Mouse (Mus musculus) liver, embryonic 12.5 days (tissue): Measurements from ENCODE around the gene Arap1. TPM values are rescaled to one million over a fixed set of nuclear protein-coding genes. Genes with fewer than 3 reads are reported as not detected.

ENCODE experiments used
- ATAC-seq: fragments of 200-750 bp; cut with Nextera tagmentation; 2 replicates; pipeline ENCODE4 v1.8.0; 2017; ENCODE audit warnings: moderate number of reproducible peaks, mild to moderate bottlenecking, moderate library complexity
- H3K27ac ChIP-seq: fragments of 300-500 bp; sonication (generic); 2 replicates; pipeline ENCODE4 v1.5.1; 2016; ENCODE audit warnings: mild to moderate bottlenecking
- H3K27me3 ChIP-seq: fragments of 300-500 bp; sonication (generic); replicated peaks from 2 replicates; pipeline ENCODE4 v1.6.1; 2016; ENCODE audit warnings: mild to moderate bottlenecking, moderate library complexity
- H3K36me3 ChIP-seq: fragments of 300-500 bp; sonication (generic); 2 replicates; pipeline ENCODE4 v1.6.1; 2016; ENCODE audit warnings: mild to moderate bottlenecking, moderate library complexity
- H3K4me1 ChIP-seq: fragments of 300-500 bp; sonication (generic); 2 replicates; pipeline ENCODE4 v1.6.1; 2016
- H3K4me2 ChIP-seq: fragments of 300-500 bp; sonication (generic); 2 replicates; pipeline ENCODE4 v1.6.1; 2016; ENCODE audit warnings: mild to moderate bottlenecking, moderate library complexity
- H3K4me3 ChIP-seq: fragments of 300-500 bp; sonication (generic); 2 replicates; pipeline ENCODE4 v1.5.1; 2016; ENCODE audit warnings: mild to moderate bottlenecking, moderate library complexity
- H3K9ac ChIP-seq: fragments of 300-500 bp; sonication (generic); 2 replicates; pipeline ENCODE4 v1.6.1; 2016; ENCODE audit warnings: mild to moderate bottlenecking, moderate library complexity
- H3K9me3 ChIP-seq: fragments of 300-500 bp; sonication (generic); replicated peaks from 2 replicates; pipeline ENCODE4 v1.6.1; 2016; ENCODE audit warnings: mild to moderate bottlenecking, moderate library complexity
- WGBS: fragments of 180-500 bp; shearing (Covaris S2); methylation state at CpG from one replicate; pipeline ENCODE4 v1.1.7; 2016; ENCODE audit not compliant: insufficient replicate concordance; 5-methylcytosine and 5-hydroxymethylcytosine counted together
- polyA plus RNA-seq: library from polyadenylated mRNA; unstranded; fragments of >200 nt; fragmentation: Nextera tagmentation; extraction: Ambion mirVana; gene quantifications from 2 replicates; pipeline ENCODE4 v1.2.1, GENCODE M21; 2016

Arap1 gene
- polyA plus RNA-seq, 1 experiment from 2014 or later, result 24.6 TPM

DNA sequence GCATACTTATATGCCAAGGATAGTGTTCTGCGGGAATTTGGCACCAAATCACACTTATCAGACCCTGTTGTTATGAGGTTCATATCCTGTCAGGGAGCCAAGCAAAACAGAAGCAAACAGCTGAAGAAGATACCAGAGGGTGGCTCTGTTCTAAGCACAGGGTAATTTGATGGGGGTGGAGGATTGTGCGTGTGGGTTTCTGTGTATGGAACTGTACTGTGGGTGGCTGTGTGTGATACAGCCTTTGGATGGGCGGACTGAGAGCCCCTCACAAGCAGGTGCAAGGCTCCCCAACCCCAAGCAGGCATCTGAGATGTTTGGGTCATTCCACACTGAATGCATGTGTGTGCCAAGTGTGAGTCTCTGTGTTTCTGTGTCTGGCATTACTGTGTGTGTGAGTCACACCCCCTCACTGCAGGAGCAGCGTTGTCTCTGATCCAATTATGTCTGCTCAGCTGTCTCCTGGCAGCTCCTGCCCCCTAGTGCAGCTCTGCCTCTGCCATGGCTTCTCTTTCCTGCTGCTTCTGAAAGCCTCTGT is 19.2 kb upstream of the Arap1 start:
- no peak overlapping the region for H3K4me2 ChIP-seq
- no peak overlapping the region for H3K4me3 ChIP-seq
- H3K27me3 ChIP-seq, result no peaks in the 10 kb centered on the region
- peaks cover 48% of the 10 kb centered on the region for H3K4me1 ChIP-seq
- no peak for ATAC-seq
- no peaks in the 10 kb centered on the region for H3K9me3 ChIP-seq
- no peak overlapping the region for H3K27ac ChIP-seq
- WGBS, result 64% methylated on average over 4 of the region's 4 CpGs
- H3K36me3 ChIP-seq, result peaks cover 55% of the 10 kb centered on the region
- H3K9ac ChIP-seq, result no peak overlapping the region

DNA sequence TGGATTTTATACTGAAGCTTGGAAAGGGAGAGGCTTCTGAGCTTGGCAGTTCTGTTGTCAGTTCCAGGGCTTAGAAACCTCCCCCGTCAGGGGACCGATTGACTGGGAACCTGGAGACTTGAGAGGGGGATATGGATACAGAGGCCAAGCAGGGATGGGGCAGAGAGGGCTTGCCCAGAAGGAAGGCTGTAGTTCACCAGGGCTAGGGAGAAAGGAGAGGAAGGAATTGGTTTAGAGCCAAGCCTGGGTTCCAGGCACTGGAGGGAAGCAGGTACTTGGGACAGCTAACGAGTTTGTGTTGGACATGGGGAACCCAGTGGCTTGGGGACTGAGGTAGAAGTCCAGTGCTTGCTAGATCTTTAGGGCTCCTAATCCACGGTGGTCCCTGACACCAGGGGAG is 18.3 kb upstream of the Arap1 start:
- Histone ChIP-seq H3K4me2 (no peak overlapping the region), H3K27ac (no peak overlapping the region), H3K4me3 (no peak overlapping the region), H3K4me1 (peaks cover 39% of the 10 kb centered on the region), H3K36me3 (peaks cover 56% of the 10 kb centered on the region), H3K27me3 (no peaks in the 10 kb centered on the region), H3K9me3 (no peaks in the 10 kb centered on the region), H3K9ac (no peak overlapping the region)
- ATAC-seq, result no peak
- 72% methylated on average over 4 of the region's 4 CpGs for WGBS

DNA sequence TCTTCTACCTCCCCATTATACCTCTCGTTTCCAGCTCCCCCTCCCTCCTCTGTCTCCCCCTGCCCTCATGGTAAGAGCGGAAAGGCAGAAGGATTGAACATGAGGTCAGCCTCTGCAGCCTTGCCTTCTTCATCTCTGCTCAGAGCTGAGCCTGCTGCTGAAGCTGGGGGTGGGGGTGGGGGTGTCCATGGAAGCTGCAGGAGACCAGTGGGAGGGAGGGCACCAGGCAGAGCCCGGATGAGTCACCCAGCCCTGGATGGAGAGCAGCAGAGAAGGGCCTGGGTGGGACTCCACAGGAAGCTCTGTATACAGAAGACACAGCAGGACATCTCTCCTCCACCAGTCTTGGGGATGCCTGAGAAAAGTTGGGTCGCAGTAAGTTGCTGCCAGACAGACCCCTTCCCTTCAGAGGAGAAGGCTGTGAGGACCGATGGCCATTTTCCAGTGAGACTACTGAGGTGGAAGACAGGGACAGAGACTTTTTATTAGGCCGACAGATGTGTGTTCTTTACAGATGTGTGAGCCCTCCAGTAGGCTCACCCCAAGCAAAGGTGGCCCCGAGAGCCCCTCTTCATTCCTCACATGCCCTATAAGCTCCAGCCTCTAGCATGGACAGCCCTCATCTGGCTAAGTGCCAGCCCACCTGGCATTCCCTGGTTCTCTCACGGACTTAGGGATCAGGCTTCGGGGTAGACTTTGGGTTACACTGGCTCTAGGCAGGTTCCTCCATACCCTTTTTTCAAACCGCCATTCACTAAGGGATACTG is 17.6 kb upstream of the Arap1 start:
- peaks cover 38% of the 10 kb centered on the region for H3K4me1 ChIP-seq
- no peaks in the 10 kb centered on the region for H3K9me3 ChIP-seq
- no peak overlapping the region for H3K4me3 ChIP-seq
- H3K27ac ChIP-seq, result no peak overlapping the region
- no peak overlapping the region for H3K9ac ChIP-seq
- no peak; the same call in 1 of the 2 replicates for ATAC-seq
- 72% methylated on average over 10 of the region's 10 CpGs for WGBS
- no peaks in the 10 kb centered on the region for H3K27me3 ChIP-seq
- no peak overlapping the region for H3K4me2 ChIP-seq
- peaks cover 49% of the 10 kb centered on the region for H3K36me3 ChIP-seq

DNA sequence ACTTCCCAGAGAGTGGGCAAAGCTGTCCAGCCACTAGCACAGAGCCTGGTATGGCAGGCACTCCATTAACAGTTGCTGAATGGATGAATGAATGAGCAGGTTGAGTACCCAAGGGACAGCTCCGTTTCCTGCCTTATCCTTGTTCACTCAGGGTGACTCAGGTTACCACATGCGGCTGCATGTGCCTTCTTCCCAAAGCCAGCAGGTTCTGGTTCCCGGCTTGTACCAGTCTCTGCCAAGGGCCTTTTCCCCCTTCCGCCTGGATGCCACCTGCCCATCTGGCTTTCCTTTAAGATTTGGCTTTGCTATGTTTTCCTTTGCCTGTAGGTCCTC is 17.1 kb upstream of the Arap1 start:
- Histone ChIP-seq H3K4me1 (peaks cover 38% of the 10 kb centered on the region), H3K9me3 (no peaks in the 10 kb centered on the region), H3K4me3 (no peak overlapping the region), H3K4me2 (no peak overlapping the region), H3K27me3 (no peaks in the 10 kb centered on the region), H3K9ac (no peak overlapping the region), H3K36me3 (peaks cover 45% of the 10 kb centered on the region), H3K27ac (no peak overlapping the region)
- WGBS, result 66% methylated on average over 4 of the region's 4 CpGs
- ATAC-seq, result no peak

DNA sequence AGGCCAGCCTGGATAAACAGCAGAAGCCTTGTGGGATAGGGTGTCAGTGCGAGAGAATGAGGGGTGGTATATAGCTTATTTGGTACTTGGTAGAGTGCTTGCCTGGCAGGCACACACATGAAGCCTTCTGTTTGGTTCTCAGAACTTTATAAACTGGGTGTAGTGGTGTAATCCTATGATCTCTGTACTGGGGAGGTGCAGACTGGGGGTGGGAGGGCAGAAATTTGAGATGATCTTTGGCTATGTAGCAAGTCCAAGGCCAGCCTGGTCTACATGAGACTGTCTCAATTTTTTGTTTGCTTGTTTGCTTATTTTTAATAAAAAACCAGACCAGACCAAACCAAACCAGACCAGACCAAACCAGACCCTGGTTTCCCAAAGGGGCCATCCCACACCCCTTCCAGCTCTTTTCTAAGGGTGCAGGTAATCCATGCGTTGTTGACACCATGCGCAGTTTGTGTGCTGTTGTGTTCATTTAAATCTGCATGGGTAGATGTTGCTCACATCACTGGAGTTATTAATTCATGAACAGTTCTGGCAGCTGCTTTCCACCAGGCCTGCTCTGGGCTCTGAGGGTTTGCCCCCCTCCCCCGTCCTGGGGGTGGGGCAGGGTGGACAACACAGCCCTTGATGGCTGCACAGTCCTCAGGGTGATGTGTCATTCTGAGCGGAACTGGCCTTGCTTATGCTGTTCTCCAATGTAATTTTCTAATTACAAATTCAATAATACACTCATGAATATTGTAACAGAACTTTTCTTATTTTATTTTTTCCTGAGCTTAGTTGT is 15.6 kb upstream of the Arap1 start:
- Histone ChIP-seq H3K36me3 (peaks cover 46% of the 10 kb centered on the region), H3K4me2 (no peak overlapping the region), H3K27ac (no peak overlapping the region), H3K27me3 (no peaks in the 10 kb centered on the region), H3K4me1 (peaks cover 38% of the 10 kb centered on the region), H3K9me3 (no peaks in the 10 kb centered on the region), H3K9ac (no peak overlapping the region), H3K4me3 (no peak overlapping the region)
- WGBS, result 79% methylated on average over 5 of the region's 5 CpGs
- 0 out of 2 replicates have a peak, but pooled peaks have one; percentile 28 for ATAC-seq

DNA sequence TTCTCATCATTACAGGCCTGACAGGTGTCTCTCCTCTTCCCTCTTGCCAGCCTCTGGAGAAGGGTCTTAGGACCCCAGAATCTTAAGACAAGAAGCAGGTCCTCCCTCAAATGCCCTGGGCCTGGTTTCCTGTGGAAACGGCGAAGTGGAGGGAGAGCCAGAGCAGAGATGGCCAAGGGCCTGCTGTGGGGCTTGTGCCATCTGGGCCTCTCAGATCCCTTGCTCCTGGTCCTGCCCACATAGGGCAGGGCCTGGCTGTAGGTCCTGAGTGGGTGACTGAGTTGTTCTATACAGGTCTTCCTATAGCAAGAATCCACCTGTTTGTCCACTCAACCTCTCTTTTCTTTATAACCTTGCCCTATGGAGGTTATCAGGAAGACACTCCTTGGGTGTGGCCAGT is 12.6 kb upstream of the Arap1 start:
- no peak for ATAC-seq

DNA sequence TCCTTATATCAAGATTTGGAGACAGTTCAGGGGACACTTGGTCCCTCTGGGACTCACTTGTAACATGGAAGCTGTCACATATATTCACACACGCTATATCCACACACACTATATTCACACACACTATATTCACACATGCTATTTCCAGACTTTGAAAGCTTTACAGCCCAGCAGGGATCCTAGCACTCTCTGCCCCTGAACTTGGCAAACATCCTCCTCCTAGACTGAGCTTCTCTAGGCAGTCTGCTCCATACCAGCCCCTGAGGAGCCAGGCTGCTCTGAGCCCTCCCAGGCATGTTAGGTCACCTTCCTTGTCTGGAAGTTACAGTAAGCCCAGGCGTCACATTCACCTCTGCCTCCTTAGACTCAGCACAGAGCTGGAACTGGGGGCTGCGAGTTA is 11.2 kb upstream of the Arap1 start:
- no peak for ATAC-seq
- Histone ChIP-seq H3K4me1 (peaks cover 44% of the 10 kb centered on the region), H3K4me2 (no peak overlapping the region), H3K36me3 (peaks cover 23% of the 10 kb centered on the region), H3K4me3 (no peak overlapping the region), H3K27ac (no peak overlapping the region), H3K9ac (no peak overlapping the region), H3K9me3 (no peaks in the 10 kb centered on the region), H3K27me3 (no peaks in the 10 kb centered on the region)
- 77% methylated on average over 3 of the region's 3 CpGs for WGBS

More for the DNA sequence above, 12.6 kb upstream of the Arap1 start:
- Histone ChIP-seq H3K4me2 (no peak overlapping the region), H3K27ac (no peak overlapping the region), H3K36me3 (peaks cover 35% of the 10 kb centered on the region), H3K27me3 (no peaks in the 10 kb centered on the region), H3K9ac (0 out of 2 replicates have a peak overlapping the region, but pooled peaks have one; percentile 19), H3K4me1 (peaks cover 29% of the 10 kb centered on the region), H3K4me3 (no peak overlapping the region), H3K9me3 (no peaks in the 10 kb centered on the region)
- WGBS, result 89% methylated on average over 2 of the region's 2 CpGs

DNA sequence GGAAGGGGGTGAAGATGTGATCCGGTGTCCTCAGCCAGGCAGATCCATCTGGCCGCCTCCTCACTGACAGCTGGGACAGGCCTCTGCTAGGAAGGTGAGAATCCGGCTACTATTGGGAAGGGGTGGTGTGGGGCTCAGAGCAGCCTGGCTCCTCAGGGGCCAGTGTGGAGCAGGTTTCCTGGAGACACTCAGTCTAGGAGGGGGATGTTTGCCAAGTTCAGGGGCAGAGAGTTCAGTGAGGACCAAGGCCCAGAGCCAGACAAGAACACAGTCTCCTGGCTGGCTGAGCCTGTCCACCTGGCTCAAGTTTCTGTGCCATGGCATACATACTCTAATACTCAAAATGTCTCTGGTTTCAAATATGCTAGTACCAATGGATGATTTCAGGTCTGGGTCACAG is 10.5 kb upstream of the Arap1 start:
- Histone ChIP-seq H3K27ac (no peak overlapping the region), H3K27me3 (no peaks in the 10 kb centered on the region), H3K4me3 (no peak overlapping the region), H3K9me3 (no peaks in the 10 kb centered on the region), H3K36me3 (peaks cover 25% of the 10 kb centered on the region), H3K9ac (no peak overlapping the region), H3K4me1 (peaks cover 45% of the 10 kb centered on the region), H3K4me2 (no peak overlapping the region)
- no peak for ATAC-seq
- 82% methylated on average over 3 of the region's 3 CpGs for WGBS

DNA sequence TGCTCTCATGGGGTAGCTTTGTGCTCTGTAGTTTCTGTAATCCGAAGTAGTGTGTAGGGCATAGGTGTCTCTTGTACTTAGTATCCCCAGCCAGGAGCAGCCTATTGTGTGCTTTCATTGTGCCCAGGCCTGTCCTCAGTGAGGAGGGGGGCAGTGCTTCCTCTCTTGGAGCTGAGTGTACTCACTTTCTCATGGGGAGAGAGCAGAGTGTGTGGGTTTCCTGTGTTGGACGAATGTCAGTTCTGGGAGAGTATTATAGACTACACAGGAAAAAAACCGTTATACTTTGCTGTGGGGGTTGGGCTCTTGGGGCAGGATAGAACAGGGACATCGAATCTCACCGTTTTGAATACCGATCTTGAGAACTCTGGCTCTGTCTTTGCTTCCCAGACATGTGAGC is 6.5 kb upstream of the Arap1 start:
- Histone ChIP-seq H3K27me3 (no peaks in the 10 kb centered on the region), H3K9ac (no peak overlapping the region), H3K27ac (peak overlapping the region; percentile 15; the same call in 1 of the 2 replicates), H3K4me3 (no peak overlapping the region), H3K4me1 (peaks cover 61% of the 10 kb centered on the region), H3K9me3 (no peaks in the 10 kb centered on the region), H3K4me2 (no peak overlapping the region), H3K36me3 (peaks cover 47% of the 10 kb centered on the region)
- WGBS, result 20% methylated on average over 6 of the region's 6 CpGs
- ATAC-seq, result no peak

DNA sequence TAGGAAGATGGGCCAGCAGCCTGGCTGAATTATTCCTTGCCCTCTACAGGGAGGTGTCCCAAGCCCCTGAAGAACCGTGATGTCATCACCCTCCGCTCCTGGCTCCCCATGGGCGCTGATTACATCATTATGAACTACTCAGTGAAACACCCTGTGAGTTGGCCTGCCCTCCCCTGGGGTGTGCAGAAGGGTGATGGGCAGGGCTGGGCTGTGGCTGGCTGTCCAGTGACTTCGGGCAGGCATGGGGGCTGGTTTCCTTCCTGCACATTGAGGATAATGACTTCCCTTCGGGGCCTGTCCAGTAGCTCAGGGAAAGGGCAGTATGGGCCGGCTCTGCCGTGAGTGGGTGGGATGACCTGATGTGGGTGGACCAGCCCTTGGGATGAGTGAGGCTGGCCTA is 4.7 kb upstream of the Arap1 start:
- peaks cover 76% of the 10 kb centered on the region for H3K4me1 ChIP-seq
- no peak overlapping the region for H3K4me2 ChIP-seq
- WGBS, result 44% methylated on average over 7 of the region's 7 CpGs
- no peaks in the 10 kb centered on the region for H3K9me3 ChIP-seq
- H3K27ac ChIP-seq, result peak overlapping the region; percentile 7; the same call in 1 of the 2 replicates
- no peaks in the 10 kb centered on the region for H3K27me3 ChIP-seq
- H3K36me3 ChIP-seq, result peaks cover 40% of the 10 kb centered on the region
- no peak overlapping the region for H3K9ac ChIP-seq
- ATAC-seq, result peak; percentile 25; the same call in 1 of the 2 replicates
- no peak overlapping the region for H3K4me3 ChIP-seq

DNA sequence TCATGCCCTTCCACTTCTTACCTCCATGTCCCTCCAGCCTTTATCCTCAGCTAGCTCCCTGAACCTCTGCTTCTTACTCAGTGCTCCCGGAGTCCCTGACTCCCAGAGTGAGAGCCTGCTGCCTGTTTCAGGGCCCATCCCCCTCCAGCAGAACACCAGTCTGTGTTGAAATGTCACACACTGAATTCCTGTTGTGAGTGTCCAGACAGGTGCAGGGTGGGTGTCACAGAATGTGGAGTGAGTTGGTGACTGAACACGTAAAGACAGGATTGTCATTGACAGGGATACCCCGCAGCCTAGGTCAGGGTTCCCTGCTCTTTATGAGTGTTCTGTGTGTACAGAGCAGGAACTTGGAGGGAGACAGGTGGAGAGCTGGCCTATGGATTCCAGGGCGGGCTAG is 3.0 kb upstream of the Arap1 start:
- H3K27me3 ChIP-seq, result no peaks in the 10 kb centered on the region; the same call in 1 of the 2 replicates
- peaks cover 39% of the 10 kb centered on the region for H3K36me3 ChIP-seq
- H3K27ac ChIP-seq, result 0 out of 2 replicates have a peak overlapping the region, but pooled peaks have one; percentile 21
- no peak overlapping the region for H3K9ac ChIP-seq
- H3K4me3 ChIP-seq, result no peak overlapping the region
- no peak overlapping the region for H3K4me2 ChIP-seq
- WGBS, result 61% methylated on average over 4 of the region's 4 CpGs
- H3K4me1 ChIP-seq, result peaks cover 93% of the 10 kb centered on the region
- no peaks in the 10 kb centered on the region for H3K9me3 ChIP-seq
- no peak for ATAC-seq

DNA sequence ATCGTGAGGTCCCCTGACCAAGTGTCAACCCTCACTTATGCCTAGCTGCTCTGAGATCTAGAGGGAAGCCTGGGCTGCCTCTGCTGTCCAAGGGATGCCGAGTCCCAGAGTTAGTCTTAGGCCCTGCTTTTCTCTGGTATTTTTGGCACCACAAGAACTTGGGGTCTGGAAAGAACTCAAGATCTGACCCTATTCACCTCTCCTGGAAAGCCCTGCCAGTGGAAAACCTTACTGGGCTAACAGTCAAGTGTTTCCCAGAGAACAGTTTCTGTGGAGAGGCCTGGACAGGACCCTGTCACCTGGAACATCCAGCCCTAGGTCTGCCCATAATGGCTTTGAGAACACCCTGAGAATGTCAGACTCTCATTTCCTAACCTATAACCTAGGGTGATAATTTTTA is 876 bp upstream of the Arap1 start:
- peaks cover 39% of the 10 kb centered on the region for H3K36me3 ChIP-seq
- no peak overlapping the region for H3K4me3 ChIP-seq
- no peak for ATAC-seq
- no peaks in the 10 kb centered on the region for H3K9me3 ChIP-seq
- peak overlapping the region; percentile 96; the same call in 1 of the 2 replicates for H3K4me2 ChIP-seq
- H3K4me1 ChIP-seq, result peaks cover 79% of the 10 kb centered on the region
- 67% methylated on average over 2 of the region's 2 CpGs for WGBS
- H3K27ac ChIP-seq, result peak overlapping the region; percentile 54; the same call in 1 of the 2 replicates
- H3K27me3 ChIP-seq, result no peaks in the 10 kb centered on the region; the same call in 1 of the 2 replicates
- no peak overlapping the region for H3K9ac ChIP-seq
